Mouse (Mus musculus): ENCODE data around the gene Tlr5.

DNA sequence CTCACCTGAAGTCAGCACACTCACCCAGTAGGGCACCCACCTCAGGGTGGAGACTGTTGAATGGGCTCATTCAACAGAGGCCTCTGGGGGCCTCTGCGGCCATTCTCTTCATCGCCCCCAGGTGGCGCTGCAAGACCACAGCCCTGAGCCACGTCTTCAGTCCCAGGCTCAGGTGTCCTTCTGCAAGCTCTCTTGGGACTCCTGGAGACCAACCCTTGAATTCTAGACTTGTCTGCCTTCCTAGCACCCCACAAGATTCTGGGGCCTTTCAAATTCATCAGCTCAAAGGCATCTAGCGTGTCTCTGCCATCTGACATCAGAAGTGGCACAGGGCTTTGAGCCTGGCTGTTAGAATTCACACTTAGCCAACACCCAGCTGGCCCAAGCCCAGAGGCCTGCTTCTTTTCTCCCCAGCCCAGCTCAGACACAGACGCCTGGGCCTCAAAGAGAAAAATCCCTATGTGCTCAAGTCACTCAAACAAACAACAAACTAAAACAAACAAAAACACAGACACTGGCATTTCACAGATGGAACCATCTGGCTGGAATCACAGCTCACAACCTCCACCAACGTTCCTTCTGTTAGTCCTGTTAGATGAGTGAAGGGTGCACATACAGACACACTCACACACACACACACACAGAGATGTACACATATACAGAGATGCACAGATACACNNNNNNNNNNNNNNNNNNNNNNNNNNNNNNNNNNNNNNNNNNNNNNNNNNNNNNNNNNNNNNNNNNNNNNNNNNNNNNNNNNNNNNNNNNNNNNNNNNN is 36.6 kb downstream of the Tlr5 start:
- peak; percentile 85 for TF ChIP-seq CTCF (IDR thresholded peaks at IDR 0.05; ENCODE audit: low read depth, low read length)
- no peak for TF ChIP-seq GATA1 (IDR thresholded peaks at IDR 0.05; ENCODE audit: borderline replicate concordance, low read length)
- no peak for TF ChIP-seq GATA2 (IDR thresholded peaks at IDR 0.05; ENCODE audit: borderline replicate concordance, low read depth, low read length)
- no peak for TF ChIP-seq TAL1 (conservative IDR thresholded peaks at IDR 0.05; ENCODE audit: low read depth, low read length)
